Mouse (Mus musculus) liver, embryonic 14.5 days (tissue): ENCODE measurements around the gene Pgm2. TPM values are rescaled to one million over a fixed set of nuclear protein-coding genes. Genes with fewer than 3 reads are reported as not detected.

Experiments used
- ATAC-seq: fragments of 200-750 bp; cut with Nextera tagmentation; 2 replicates; pipeline ENCODE4 v1.8.0; 2017; ENCODE audit warnings: moderate number of reproducible peaks, mild to moderate bottlenecking, moderate library complexity; ENCODE audit not compliant: insufficient read depth
- DNase-seq, 3 experiments: peaks; one replicate each; pipeline ENCODE4 v3.0.0-alpha.2; 2012 to 2013; ENCODE audit warnings: low read depth in 3 of 3, low spot score in 3 of 3
- H3K27ac ChIP-seq: fragments of 300-500 bp; sonication (generic); 2 replicates; pipeline ENCODE4 v1.5.1; 2014; ENCODE audit warnings: moderate library complexity, mild to moderate bottlenecking, control low read depth, inconsistent platforms
- H3K27me3 ChIP-seq: fragments of 300-500 bp; sonication (generic); 2 replicates; pipeline ENCODE4 v1.6.1; 2014; ENCODE audit warnings: mild to moderate bottlenecking, low read length, moderate library complexity; ENCODE audit not compliant: control insufficient read depth, insufficient read depth
- H3K36me3 ChIP-seq: fragments of 300-500 bp; sonication (generic); replicated peaks from 2 replicates; pipeline ENCODE4 v1.6.1; 2014; ENCODE audit warnings: low read depth; ENCODE audit not compliant: control insufficient read depth, insufficient read depth
- H3K4me1 ChIP-seq, 2 experiments: fragments of 200-500 bp in 1 of 2; fragments of 300-500 bp in 1 of 2; sonication (generic) in 1 of 2; replicated peaks; 2 replicates each; pipeline ENCODE4 v1.6.1; 2012 to 2014; ENCODE audit warnings: antibody characterized with exemption in 1 of 2, inconsistent platforms in 1 of 2, low read length in 1 of 2; ENCODE audit not compliant: control insufficient read depth in 2 of 2, insufficient read depth in 2 of 2
- H3K4me2 ChIP-seq: fragments of 300-500 bp; sonication (generic); 2 replicates; pipeline ENCODE4 v1.6.1; 2014; ENCODE audit warnings: low read depth, mild to moderate bottlenecking, control low read depth, moderate library complexity
- H3K4me3 ChIP-seq, 2 experiments: fragments of 200-500 bp in 1 of 2; fragments of 300-500 bp in 1 of 2; sonication (generic) in 1 of 2; 2 replicates each; pipeline ENCODE4 v1.5.1; 2012 to 2014; ENCODE audit warnings: low read depth in 2 of 2, low read length in 2 of 2, mild to moderate bottlenecking in 2 of 2, control low read depth in 1 of 2, inconsistent platforms in 1 of 2, moderate library complexity in 1 of 2; ENCODE audit not compliant: insufficient read depth in 1 of 2
- H3K9ac ChIP-seq: fragments of 300-500 bp; sonication (generic); replicated peaks from 2 replicates; pipeline ENCODE4 v1.6.1; 2014; ENCODE audit warnings: mild to moderate bottlenecking, control low read depth, moderate library complexity
- H3K9me3 ChIP-seq: fragments of 300-500 bp; sonication (generic); 2 replicates; pipeline ENCODE4 v1.6.1; 2016; ENCODE audit warnings: low read length, mixed read lengths; ENCODE audit not compliant: control insufficient read depth
- CTCF ChIP-seq: IDR thresholded peaks from 2 replicates; pipeline ENCODE4 v1.5.1; 2016; ENCODE audit warnings: antibody characterized with exemption, low read depth, control low read depth
- EP300 ChIP-seq: IDR thresholded peaks from 2 replicates; pipeline ENCODE4 v1.6.1; 2016; ENCODE audit warnings: antibody characterized with exemption, low read depth
- WGBS: fragments of 180-500 bp; shearing (Covaris S2); extraction: QIAGEN DNeasy Blood & Tissue Kit; methylation state at CpG from one replicate; pipeline ENCODE4 v1.1.7; 2014; ENCODE audit not compliant: insufficient replicate concordance; 5-methylcytosine and 5-hydroxymethylcytosine counted together
- polyA plus RNA-seq, 2 experiments: library from polyadenylated mRNA; depleted of rRNA in 1 of 2; stranded (reverse) in 1 of 2; unstranded in 1 of 2; fragments of >200 nt; fragmentation: Nextera tagmentation in 1 of 2; extraction: Ambion mirVana in 1 of 2; gene quantifications; 2 replicates each; pipeline versions ENCODE4 v1.2.1 to v1.2.3; 2012 to 2014

Gene Pgm2
- polyA plus RNA-seq (2012; rRNA removed) (8.2 and 10.5 TPM in 2 replicates), polyA plus RNA-seq (2014; fragmentation: Nextera tagmentation; extraction: Ambion mirVana) (18.2 and 18.5 TPM in 2 replicates)

DNA sequence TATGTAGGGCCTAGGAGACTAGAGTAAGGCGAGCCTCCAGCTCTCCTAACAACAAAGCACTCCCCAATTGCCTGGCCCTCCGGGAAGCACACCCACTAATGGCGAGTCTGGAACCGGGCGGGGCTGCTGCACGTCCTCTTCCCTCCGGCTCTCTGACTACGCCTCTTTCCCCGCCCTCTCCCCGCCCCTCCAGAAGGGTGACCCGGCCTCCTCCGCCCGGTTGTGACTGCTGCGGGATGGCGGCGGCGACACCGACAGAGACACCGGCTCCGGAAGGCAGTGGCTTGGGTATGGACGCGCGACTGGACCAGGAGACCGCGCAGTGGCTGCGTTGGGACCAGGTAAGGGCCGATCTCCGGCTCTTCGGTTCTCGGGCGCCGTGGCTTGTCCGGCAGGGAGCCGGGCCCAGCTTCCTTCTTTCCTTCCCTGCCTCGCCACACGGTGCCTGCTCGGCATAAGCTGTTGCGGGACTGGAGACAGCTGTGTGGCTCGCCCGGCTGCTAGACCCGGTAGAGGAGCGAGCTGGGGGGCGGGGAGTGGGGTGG lies at the start of gene Pgm2:
TSS of gene Pgm2 (plus strand) at position 203 of the 545 bp plus-strand sequence.
- H3K4me3 ChIP-seq: peak within 1 kb of the TSS; percentile 86 to 90
- WGBS: under 1% methylated on average over 43 of the region's 43 CpGs
- no peaks in the 10 kb centered on the region; the same call in 1 of the 2 replicates for H3K36me3 ChIP-seq
- peak within 1 kb of the TSS; percentile 81 for H3K9ac ChIP-seq
- H3K9me3 ChIP-seq: no peaks in the 10 kb centered on the region
- peaks cover 12 to 22% of the 10 kb centered on the region in 2 experiments for H3K4me1 ChIP-seq
- H3K27ac ChIP-seq: no peak within 1 kb of the TSS
- peak; percentile 26 for TF ChIP-seq CTCF
- no peak for TF ChIP-seq EP300
- DNase-seq: peak; percentile 79 to 84 (median 82)
- H3K27me3 ChIP-seq: no peaks in the 10 kb centered on the region
- H3K4me2 ChIP-seq: peak within 1 kb of the TSS; percentile 76
- peak; percentile 93 for ATAC-seq

DNA sequence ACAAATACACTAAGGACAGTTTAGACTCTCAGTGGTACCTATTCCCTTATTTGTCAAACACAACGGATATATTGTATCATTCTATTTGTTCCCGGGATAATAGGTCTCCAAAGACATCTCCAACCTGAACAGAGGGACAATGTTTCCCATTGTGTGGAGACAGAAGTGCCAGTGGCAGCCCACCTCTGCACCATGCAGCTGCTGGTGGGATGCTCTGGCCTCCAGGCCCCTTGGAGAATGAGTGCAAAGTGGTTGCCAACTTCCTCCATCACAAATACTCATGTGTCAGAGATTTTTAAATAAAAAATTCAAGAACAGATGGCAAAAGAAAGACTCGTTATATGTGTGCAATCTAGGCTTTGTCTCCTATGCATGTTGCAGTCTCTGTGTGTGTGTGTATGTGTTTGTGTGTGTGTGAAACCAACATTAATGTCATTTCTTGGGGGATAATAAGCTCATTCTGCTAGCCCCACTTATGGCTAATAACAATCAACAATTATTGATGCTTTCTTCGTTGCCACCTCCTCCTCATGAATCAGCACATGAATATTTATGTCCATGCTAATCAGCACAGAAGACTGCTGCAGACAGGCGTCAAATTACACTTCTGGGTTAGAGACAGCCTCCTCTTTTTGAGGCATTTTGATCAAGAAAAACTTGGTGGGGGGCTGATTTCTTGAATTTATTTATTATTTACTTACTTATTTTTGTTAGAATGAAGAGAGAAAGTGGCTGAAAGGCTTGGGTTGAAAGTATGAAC lies 48.9 kb upstream of the Pgm2 start:
- ATAC-seq: no peak
- TF ChIP-seq EP300: no peak
- no peak for TF ChIP-seq CTCF
- Histone ChIP-seq H3K4me3 (no peak overlapping the region), H3K36me3 (no peaks in the 10 kb centered on the region), H3K27ac (no peak overlapping the region), H3K4me1 (no peaks in the 10 kb centered on the region), H3K27me3 (no peaks in the 10 kb centered on the region), H3K4me2 (no peak overlapping the region), H3K9me3 (no peaks in the 10 kb centered on the region), H3K9ac (no peak overlapping the region)
- DNase-seq: no peak
- 45% methylated on average over 5 of the region's 5 CpGs for WGBS

DNA sequence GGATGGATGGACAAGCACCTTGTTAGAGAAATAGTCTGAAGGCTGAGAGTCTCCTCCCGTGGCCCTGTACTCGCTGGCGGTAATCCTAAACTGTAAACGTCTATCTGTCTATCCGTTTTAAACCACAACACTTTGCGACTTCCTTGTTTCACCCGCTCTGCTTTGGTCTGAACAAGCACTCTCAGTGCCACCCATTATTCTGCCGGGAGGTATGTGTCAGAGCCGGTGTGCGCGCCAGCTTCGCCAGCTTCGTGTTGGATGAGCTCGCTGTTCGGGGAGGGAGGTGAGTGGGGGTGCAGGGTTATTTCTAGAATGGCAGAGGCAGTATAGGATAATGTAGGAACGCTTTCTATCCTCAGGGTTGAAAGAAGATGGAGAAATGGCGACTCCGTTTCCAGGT lies 48.0 kb upstream of the Pgm2 start:
- no peak overlapping the region for H3K27ac ChIP-seq
- TF ChIP-seq EP300 (no peak), CTCF (no peak)
- DNase-seq (no peak), ATAC-seq (no peak)
- no peaks in the 10 kb centered on the region for H3K9me3 ChIP-seq
- no peaks in the 10 kb centered on the region for H3K27me3 ChIP-seq
- H3K4me2 ChIP-seq: no peak overlapping the region
- H3K4me1 ChIP-seq: no peaks in the 10 kb centered on the region
- no peaks in the 10 kb centered on the region for H3K36me3 ChIP-seq
- H3K9ac ChIP-seq: no peak overlapping the region
- 48% methylated on average over 18 of the region's 18 CpGs for WGBS
- no peak overlapping the region for H3K4me3 ChIP-seq

DNA sequence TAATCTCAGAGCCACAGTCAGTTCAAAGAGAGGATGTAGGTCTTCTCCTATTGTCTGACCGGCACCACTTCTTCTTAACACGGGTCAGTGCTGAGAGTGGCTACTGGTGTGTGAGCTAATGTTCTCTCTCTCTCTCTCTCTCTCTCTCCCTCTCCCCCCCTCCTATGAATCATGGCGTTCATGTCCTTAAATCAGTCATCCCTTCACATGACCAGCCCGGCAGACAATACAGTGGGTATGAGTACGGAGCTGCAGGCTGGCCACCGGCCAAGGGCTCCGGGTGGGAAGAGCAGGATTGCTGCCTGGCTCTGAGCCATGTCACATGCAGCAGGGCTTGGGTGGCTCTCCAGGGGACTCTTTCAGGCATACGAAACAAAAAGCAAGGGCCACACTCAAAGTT lies 47.2 kb upstream of the Pgm2 start:
- H3K4me1 ChIP-seq: no peaks in the 10 kb centered on the region
- no peak overlapping the region for H3K9ac ChIP-seq
- DNase-seq (no peak), ATAC-seq (no peak)
- no peaks in the 10 kb centered on the region for H3K36me3 ChIP-seq
- H3K27ac ChIP-seq: no peak overlapping the region
- TF ChIP-seq CTCF (no peak), EP300 (no peak)
- no peak overlapping the region for H3K4me3 ChIP-seq
- no peaks in the 10 kb centered on the region for H3K27me3 ChIP-seq
- H3K4me2 ChIP-seq: no peak overlapping the region
- WGBS: 63% methylated on average over 8 of the region's 8 CpGs
- no peaks in the 10 kb centered on the region for H3K9me3 ChIP-seq

DNA sequence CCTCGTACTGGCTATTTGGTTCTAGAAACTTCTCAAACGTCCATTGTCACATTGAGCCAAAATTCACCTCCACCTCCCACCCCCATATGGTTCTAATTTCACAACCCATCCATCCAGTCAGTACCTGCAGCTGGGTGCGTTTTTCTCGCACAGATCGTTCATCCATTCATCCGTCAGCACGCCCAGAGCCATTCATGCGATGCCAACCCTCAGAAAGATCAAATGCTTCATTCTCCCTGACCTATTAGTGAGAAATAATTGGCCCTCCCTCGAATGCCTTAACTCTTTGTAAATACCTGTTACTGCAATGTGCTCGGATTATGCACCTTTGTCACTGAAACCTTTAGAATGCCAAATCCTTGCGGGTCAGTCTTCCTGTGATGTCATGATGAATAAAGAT lies 45.8 kb upstream of the Pgm2 start:
- Histone ChIP-seq H3K36me3 (no peaks in the 10 kb centered on the region), H3K4me1 (no peaks in the 10 kb centered on the region), H3K4me3 (no peak overlapping the region), H3K9me3 (no peaks in the 10 kb centered on the region), H3K27me3 (no peaks in the 10 kb centered on the region), H3K4me2 (no peak overlapping the region), H3K27ac (no peak overlapping the region), H3K9ac (no peak overlapping the region)
- ATAC-seq (no peak), DNase-seq (no peak)
- TF ChIP-seq EP300: no peak
- no peak for TF ChIP-seq CTCF
- WGBS: 64% methylated on average over 11 of the region's 11 CpGs
